Mouse (Mus musculus): Measurements from ENCODE around the gene Spag6.

GRCm38 (mm10) chr2:18794261-18794660 is 100.4 kb downstream of the Spag6 start:
- no peak for TF ChIP-seq POLR2A (IDR thresholded peaks at IDR 0.05; ENCODE audit: insufficient read depth, low read length)
- no peak for TF ChIP-seq CTCF (IDR thresholded peaks at IDR 0.05; ENCODE audit: low read depth, low read length)

Data from ES-Bruce4 (cell line).